Mouse (Mus musculus) B cell, adult 2 months (primary cell): ENCODE data around the gene Drg1.
A peak's percentile ranks its signal among the peaks of the same experiment; 100 is the strongest.

Experiments used
- DNase-seq, 2 experiments: peaks; one replicate each; pipeline ENCODE4 v3.0.0; 2022

Gene Drg1

DNA sequence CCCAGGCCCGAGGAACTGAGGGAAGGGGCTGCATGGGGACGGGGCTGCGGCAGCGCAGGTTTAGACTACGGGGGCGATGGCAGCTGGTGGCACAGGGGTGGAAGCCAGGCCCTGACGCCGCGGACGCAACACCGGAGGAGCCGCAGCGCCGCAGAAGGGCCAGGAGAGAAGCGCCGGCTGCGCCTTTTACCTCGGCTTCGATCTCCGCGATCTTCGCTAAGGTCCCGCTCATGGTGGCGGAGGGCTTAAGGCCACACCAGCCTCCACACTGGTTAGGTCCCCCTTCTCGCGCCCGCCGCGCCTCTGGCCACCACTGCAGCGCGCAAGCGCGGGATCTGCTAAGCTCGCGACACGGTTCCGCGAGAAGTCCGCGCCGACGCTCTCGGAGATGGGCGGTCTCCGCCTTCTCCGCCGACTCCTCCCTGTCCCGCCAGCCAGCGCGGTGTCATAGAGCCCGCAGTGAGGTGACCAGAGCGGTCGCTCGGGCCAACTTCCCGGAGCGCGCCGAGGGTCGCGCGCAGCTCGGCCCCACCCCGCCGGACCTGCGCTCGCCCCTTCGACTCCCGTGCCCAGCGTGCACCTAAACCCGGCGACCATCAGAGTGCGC is at the start of gene Drg1:
Gene Drg1 (minus strand): TSS at position 337 of the 607 bp plus-strand sequence.
- DNase-seq = peak; percentile 91 to 92

GRCm38 (mm10) chr11:3314148-3314547 is 47.9 kb upstream of the Drg1 start:
- DNase-seq = peak; percentile 55 to 62

DNA sequence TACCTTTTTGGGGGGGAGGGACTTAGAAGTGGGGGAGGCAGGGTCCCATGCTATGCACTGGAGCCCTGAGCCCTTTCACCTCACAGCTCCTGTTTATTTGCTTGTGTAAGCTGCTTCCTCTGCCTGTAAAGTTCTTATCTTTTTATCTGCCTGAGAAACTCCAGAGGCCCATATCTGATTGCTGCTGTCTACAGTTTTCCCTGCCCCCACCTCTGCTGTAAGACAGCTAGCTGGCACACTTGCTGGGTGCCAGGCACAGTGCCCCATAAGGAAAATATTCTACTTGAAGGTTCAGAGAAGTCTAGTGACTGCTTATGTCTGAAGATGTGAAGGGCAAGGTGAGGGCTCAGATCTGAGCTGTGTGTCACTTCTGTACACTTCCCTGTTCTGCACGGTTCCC is 47.1 kb upstream of the Drg1 start:
- DNase-seq = no peak

- DNase-seq = no peak
These were observed 45.6 kb upstream of the Drg1 start for GRCm38 (mm10) chr11:3311586-3312347.

DNA sequence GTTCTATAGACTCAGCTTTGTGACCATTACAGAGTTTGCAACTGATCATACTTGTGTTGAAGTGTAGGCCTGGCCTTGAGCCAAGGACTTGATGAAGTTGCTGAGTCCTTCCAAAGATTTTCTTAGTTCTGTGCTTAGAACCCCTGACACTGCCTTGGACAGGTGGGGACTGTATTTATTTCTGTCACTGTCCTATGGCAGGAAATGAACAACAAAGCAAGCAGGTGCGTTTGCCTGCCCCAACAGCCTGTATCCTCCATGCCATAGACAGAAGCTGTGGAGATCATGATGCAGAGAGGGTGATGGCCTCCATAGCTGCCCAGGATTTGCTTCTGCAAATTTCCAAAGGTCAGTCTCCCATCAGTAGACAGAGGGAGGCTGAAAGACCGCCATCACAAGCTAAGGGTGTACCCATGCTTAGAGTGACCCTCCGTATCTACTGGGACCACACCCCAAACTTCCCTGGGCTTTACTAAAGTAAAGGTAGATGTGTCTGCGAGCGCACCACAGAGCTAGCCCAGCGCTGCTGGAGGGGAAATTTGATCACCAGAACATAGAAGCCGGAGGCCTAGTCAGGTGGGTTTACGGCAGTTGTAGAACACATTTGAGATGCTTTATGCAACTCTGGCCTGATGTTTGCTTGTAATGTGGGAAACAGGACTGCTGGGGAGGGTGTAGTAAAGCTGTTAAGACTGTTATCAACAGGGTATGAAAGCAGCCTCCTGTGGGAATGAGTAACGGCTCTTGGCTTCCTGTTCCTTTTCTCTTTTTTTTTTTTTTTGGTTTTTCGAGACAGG is 44.8 kb upstream of the Drg1 start:
- no peak for DNase-seq

DNA sequence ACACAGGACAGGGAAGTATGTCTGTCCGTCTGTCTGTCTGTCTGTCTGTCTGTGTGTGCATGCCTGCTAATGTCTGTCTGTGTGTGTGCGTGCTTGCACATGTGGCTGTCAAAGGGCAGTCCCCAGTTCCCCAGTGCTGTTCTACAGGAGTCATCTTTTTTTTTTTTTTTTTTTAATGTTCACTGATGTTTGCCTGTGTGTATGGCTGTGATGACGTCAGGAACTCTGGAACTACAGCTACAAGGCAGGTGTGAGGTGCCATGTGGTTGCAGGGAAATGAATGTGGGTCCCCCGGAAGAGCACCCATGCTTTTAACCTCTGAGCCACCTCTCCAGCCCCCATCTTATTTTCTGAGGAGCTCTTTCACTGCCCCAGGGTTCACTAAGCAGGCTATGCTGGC is 43.7 kb upstream of the Drg1 start:
- DNase-seq = no peak

- no peak for DNase-seq
These were observed 41.7 kb upstream of the Drg1 start for GRCm38 (mm10) chr11:3307875-3308274.

- DNase-seq = no peak
These were observed 39.6 kb upstream of the Drg1 start for GRCm38 (mm10) chr11:3305821-3306220.

GRCm38 (mm10) chr11:3302792-3303191 is 36.6 kb upstream of the Drg1 start:
- DNase-seq = no peak

GRCm38 (mm10) chr11:3302385-3302784 is 36.2 kb upstream of the Drg1 start:
- DNase-seq = no peak

DNA sequence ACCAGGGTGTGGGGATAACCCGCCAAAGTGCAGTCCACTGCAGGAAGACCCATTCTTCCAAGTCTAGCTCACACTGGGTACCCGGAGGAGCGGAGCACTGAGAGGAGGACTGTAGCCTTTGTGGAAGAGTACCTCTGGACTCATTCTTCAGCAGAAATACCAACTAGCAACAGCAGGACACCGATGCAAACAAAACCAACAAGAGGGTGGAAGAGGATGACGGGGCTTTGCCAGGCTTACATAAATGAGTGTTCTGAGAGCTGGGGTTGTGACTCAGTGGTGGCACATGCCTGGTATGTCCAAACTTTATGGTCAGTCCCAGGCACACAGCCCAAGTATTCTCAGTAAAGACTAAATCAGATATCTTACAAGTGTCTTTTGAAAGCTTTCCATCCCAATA is 34.9 kb upstream of the Drg1 start:
- no peak for DNase-seq

DNA sequence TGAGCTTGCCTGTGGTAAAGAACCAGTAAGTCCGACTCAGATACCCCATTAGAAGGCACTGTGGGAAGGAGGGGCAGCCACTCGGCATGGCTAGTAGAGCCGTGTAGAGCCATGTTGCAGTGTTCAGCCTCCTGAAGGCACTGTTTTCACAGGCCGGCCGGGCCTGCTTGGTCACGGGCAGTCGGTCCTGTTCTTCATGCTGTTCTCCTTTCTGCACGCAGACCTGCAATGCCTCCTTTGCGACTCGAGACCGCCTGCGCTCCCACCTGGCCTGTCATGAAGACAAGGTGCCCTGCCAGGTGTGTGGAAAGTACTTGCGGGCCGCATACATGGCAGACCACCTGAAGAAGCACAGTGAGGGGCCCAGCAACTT is 32.6 kb upstream of the Drg1 start:
- DNase-seq = no peak

DNA sequence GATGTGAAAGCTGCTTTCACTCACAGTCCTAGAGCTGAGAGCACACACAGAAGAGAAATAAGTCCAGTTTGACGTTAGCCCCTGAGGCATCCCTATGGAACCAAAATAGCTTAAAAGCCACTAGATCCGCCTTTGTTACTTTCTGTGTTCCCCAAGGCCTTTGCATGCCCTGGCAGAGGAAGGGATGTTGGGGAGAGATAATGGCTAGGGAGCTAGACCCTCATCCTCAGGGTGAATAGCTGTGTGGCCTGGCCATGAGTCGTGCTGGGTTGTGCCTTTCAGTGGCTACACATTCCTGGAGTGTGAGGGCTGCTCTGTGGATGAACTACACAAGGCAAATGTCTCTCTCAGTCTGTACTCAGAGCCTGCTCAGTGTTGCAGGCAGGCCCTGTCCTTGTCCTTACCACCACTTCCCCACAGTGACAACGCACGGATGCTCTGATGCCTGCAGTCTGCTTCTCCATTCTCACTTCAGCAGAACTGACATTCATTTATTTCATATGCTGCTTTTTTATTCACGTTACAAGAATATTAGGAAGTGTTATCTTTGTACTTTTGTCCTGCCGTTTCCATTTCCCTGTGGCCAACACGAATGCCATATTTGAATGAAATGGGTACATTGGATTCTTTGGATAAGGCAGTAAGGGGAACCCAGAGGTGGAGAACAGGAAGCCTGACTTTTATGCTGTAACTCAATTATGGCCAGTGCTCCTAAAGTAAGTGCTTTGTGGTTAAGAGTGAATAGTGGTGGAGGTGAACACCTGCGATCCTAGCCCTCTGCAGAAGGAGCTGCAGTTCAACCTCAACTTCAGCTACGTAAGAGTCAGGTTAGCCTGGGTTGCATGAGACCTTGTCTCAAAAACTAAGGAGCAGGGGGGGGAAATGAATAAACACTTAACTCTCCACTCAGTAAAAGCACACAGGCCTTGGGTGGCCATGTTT is 31.9 kb upstream of the Drg1 start:
- DNase-seq = no peak

DNA sequence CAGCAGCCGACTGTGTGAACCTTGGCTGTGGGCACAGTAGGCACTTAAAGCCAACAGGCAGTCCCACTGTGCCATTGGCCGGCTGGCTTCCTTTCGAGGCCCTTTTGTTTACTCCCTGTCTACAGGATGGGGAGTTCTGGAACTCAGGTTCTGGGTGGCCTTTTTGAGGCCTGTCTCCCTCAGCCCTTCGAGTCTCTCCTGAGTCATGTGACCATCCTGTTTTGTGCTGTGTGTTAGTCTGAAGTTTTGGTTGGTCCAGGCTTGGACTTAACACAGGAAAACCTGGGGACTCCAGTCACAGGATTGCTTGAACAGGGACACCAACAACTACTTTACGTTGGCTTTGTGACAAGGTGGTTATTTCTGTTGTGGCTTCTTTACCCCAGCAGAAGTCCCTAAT is 29.8 kb upstream of the Drg1 start:
- no peak for DNase-seq

- no peak for DNase-seq
These were observed 28.4 kb upstream of the Drg1 start for GRCm38 (mm10) chr11:3294641-3295040.

DNA sequence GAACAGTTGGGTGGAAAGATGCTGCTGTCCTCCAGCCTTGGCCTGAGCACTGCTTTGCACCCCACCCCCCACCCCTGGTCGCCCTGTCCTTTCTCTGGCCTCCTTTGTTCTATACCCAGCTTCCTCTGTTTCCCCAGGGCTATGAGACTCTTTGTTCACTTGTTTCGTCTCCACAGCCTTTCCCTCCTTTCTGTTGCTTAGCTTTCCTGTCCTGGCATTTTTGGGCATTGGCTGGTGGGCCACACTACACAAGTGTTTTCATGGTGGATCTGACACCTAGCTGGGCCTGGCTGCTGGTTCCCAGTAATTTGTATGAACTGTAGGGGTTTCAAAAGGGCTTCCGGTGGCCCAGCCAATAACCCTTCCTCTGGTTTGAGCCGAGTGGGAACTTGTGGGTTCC is 27.1 kb upstream of the Drg1 start:
- DNase-seq = no peak

GRCm38 (mm10) chr11:3292711-3293249 is 26.6 kb upstream of the Drg1 start:
- no peak for DNase-seq

DNA sequence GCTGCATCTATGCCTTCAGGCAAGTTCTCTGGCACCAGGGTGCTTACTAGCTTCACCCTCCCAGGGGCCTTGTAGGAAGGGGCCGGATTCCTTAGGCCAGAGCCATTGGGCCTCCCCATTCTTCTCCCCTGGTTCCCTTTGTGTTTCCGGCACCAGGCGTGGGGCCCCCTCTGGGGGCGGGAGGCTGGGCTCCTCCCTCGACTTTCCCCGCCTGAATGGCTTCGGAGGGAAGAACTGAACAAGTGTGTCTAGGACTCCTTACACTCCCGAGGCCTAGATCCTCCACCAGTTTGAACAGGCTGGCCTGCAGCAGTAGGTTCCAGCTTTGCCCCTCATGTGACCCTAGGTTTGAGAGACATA is 25.8 kb upstream of the Drg1 start:
- DNase-seq = peak; percentile 61 to 64

- peak; percentile 53 to 59 for DNase-seq
These were observed 25.3 kb upstream of the Drg1 start for GRCm38 (mm10) chr11:3291311-3292061.

DNA sequence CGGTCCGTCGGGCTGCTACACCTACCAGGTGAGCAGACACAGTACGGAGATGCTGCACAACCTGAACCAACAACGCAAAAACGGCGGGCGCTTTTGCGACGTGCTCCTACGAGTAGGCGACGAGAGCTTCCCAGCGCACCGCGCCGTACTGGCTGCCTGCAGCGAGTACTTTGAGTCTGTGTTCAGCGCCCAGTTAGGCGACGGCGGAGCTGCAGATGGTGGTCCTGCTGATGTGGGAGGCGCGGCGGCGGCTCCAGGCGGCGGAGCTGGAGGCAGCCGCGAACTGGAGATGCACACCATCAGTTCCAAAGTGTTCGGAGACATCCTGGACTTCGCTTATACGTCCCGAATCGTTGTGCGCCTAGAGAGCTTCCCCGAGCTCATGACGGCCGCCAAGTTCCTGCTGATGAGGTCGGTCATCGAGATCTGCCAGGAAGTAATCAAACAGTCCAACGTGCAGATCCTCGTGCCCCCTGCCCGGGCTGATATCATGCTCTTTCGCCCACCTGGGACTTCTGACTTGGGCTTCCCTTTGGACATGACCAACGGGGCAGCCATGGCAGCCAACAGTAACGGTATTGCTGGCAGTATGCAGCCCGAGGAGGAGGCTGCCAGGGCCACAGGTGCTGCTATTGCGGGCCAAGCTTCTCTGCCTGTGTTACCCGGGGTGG is 24.6 kb upstream of the Drg1 start:
- peak; percentile 51 to 52 for DNase-seq
